Mouse (Mus musculus): ENCODE measurements around the gene Yif1a.

DNA sequence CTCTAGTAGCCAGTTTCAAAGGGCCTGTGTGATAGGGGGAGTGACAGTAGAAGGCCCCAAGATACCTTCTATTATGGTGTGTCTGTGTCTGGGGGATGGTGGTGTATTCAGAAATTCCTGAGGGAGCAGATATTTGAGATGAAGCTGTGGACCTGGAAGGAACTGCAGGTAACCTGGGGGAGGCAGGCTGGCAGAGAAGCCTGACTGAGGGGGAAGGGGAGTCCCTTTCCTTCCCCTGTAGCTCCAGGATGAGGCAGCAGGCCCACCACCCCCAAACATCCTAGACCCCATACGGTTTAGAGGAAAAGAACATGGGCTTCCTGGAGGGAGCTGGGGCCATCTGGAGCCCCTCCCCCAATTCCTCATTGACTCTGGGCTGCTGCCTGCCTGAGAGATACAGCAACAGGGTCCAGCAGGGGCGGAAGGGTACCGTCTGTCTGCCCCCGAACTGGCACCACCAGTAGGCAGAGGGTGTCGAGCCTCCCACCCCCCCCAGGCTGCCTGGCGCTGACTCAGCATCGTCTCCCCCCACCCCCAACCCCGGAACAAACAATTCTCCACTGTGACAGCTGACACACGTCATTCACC is 7.6 kb downstream of the Yif1a start:
- TF ChIP-seq CTCF (IDR thresholded peaks at IDR 0.05; ENCODE audit: control insufficient read depth, insufficient read depth, insufficient read length) (no peak), MYOG (IDR thresholded peaks at IDR 0.05; ENCODE audit: control insufficient read depth, extremely low read depth, insufficient read length) (no peak), MAX (IDR thresholded peaks at IDR 0.05) (no peak), CEBPB (IDR thresholded peaks at IDR 0.05; ENCODE audit: low read depth) (no peak), USF1 (IDR thresholded peaks at IDR 0.05; ENCODE audit: low read depth) (no peak), MYOD1 (IDR thresholded peaks at IDR 0.05; ENCODE audit: control insufficient read depth, insufficient read length, low read depth) (no peak)

All from C2C12 (cell line).